Mouse (Mus musculus) bone marrow macrophage, adult 2 months (primary cell): ENCODE results near the gene Inha. TPM values are rescaled to one million over a fixed set of nuclear protein-coding genes. Genes with fewer than 3 reads are reported as not detected.

ENCODE experiments used
- H3K27ac ChIP-seq: 2 replicates; pipeline ENCODE4 v1.5.1; 2012; ENCODE audit warnings: low read depth, low read length; ENCODE audit not compliant: insufficient read depth
- H3K4me1 ChIP-seq: 2 replicates; pipeline ENCODE4 v1.6.1; 2012; ENCODE audit warnings: low read length; ENCODE audit not compliant: control insufficient read depth, insufficient read depth
- H3K4me3 ChIP-seq: 2 replicates; pipeline ENCODE4 v1.5.1; 2012; ENCODE audit warnings: mild to moderate bottlenecking, low read length, moderate library complexity; ENCODE audit not compliant: insufficient read depth
- CTCF ChIP-seq: IDR thresholded peaks from 2 replicates; pipeline ENCODE4 v1.5.1; 2012; ENCODE audit warnings: low read depth, mild to moderate bottlenecking, low read length, moderate library complexity
- POLR2A ChIP-seq: IDR thresholded peaks from 2 replicates; pipeline ENCODE4 v1.6.1; 2012; ENCODE audit warnings: mild to moderate bottlenecking, low read depth, low read length, borderline replicate concordance
- polyA plus RNA-seq: library from polyadenylated mRNA; stranded (reverse); fragments of >200 nt; gene quantifications from 2 replicates; pipeline ENCODE4 v1.2.4, GENCODE M21; 2012; ENCODE audit not compliant: missing spikeins, insufficient read depth, insufficient read length

Gene Inha
- polyA plus RNA-seq, 1 experiment = not detected

DNA sequence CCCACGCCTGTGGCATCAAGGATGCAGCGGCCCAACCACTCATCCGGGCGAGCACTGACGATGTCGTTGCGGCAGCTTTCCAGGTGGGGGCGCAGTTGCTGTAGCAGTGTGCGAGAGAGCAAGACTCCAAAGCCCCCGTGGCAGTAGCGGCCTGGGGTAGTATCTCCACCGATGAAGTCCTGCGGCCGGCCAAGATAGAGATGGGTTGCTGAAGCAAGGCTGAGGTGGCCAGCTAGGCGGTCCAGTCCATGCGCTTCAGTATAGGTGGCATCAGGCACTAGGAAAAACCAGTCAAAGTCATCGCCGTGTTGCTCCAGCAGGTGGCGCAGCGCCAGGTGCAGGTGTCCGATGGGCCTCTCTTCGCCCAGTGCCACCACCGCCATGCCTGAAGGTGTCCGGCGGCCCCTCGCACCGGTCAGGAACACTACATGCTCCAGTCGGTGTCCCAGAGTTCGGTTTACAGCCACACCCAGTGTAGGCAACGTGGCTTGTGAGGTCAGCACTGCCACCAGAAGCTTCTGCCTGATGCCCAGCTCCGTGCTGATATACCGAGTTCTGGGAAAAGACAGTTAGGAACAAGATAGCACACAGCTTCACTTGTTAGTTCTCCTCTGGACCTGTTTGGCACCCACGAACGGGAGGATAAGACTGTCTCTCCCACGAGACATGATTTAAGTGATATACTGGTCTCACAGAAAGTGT, 29.5 kb upstream of the Inha start:
- H3K4me1 ChIP-seq = 0 out of 2 replicates have a peak, but pooled peaks cover 3% of the 10 kb centered on the region
- no peak overlapping the region for H3K4me3 ChIP-seq
- no peak overlapping the region for H3K27ac ChIP-seq
- TF ChIP-seq POLR2A (no peak), CTCF (peak; percentile 99)

GRCm38 (mm10) chr1:75477966-75478290, 28.9 kb upstream of the Inha start:
- Histone ChIP-seq H3K4me3 (no peak overlapping the region), H3K27ac (no peak overlapping the region), H3K4me1 (0 out of 2 replicates have a peak, but pooled peaks cover 3% of the 10 kb centered on the region)
- no peak for TF ChIP-seq CTCF
- no peak for TF ChIP-seq POLR2A

- Histone ChIP-seq H3K4me3 (peak overlapping the region; percentile 56), H3K4me1 (0 out of 2 replicates have a peak, but pooled peaks cover 3% of the 10 kb centered on the region), H3K27ac (no peak overlapping the region)
- no peak for TF ChIP-seq POLR2A
- no peak for TF ChIP-seq CTCF
These were observed 28.4 kb upstream of the Inha start for GRCm38 (mm10) chr1:75478497-75478896.

DNA sequence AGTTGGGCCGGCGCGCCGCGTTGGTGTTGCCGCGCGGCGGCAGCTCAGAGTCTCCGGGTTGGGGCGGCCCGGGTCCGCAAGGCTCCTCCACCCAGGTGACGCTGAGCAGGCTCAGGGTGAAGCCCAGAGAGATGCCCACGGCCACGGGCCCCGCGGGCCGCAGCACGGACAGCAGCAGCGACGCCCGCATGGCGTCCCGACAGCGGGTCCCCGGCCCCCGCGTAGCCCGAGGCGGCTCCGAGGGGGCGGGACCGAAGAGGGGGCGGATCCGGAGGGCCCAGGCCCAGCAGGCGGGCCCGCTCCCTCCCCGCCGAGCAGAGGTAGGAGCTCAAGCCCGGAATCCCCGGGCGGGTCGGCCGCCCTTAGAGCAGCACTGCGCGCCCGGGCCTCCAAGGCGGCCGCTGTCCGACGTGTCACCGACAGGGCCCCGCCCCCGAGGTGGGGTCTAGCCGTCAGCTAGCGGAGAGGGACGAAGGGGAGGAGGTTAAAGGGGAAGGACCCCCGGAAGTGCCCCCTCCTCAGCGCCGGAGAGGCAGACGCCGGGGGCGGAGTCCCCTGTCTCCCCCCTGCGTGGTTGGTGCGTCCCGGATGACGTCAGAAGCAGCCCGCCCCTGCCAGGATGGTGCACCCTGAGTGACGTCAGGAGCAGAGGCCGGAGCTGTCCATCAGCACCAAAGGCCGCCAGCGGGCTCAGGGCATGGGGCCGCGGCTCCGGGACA, 27.8 kb upstream of the Inha start, which contains the start of the genes Chpf and Tmem198:
Gene Chpf, minus strand, starts transcription at position 392 of the 719 bp plus-strand sequence.
Gene Tmem198, plus strand, starts transcription at position 617 of the 719 bp plus-strand sequence.
- no peak within 1 kb of the TSS for H3K27ac ChIP-seq

GRCm38 (mm10) chr1:75479635-75479989, 27.3 kb upstream of the Inha start:
- H3K27ac ChIP-seq = no peak overlapping the region
- 0 out of 2 replicates have a peak, but pooled peaks cover 3% of the 10 kb centered on the region for H3K4me1 ChIP-seq
- TF ChIP-seq CTCF (no peak), POLR2A (no peak)
- H3K4me3 ChIP-seq = peak overlapping the region; percentile 56; the same call in 1 of the 2 replicates

More for the DNA sequence above, 27.8 kb upstream of the Inha start, which contains the start of the genes Chpf and Tmem198:
- Histone ChIP-seq H3K4me1 (0 out of 2 replicates have a peak, but pooled peaks cover 3% of the 10 kb centered on the region), H3K4me3 (peak within 1 kb of the TSS; percentile 56)
- no peak for TF ChIP-seq POLR2A
- no peak for TF ChIP-seq CTCF

GRCm38 (mm10) chr1:75480036-75480435, 26.8 kb upstream of the Inha start:
- Histone ChIP-seq H3K27ac (no peak overlapping the region), H3K4me3 (no peak overlapping the region), H3K4me1 (0 out of 2 replicates have a peak, but pooled peaks cover 3% of the 10 kb centered on the region)
- TF ChIP-seq CTCF (no peak), POLR2A (no peak)

GRCm38 (mm10) chr1:75480735-75481134, 26.1 kb upstream of the Inha start:
- 0 out of 2 replicates have a peak, but pooled peaks cover 3% of the 10 kb centered on the region for H3K4me1 ChIP-seq
- H3K4me3 ChIP-seq = no peak overlapping the region
- no peak overlapping the region for H3K27ac ChIP-seq
- no peak for TF ChIP-seq POLR2A
- TF ChIP-seq CTCF = no peak

DNA sequence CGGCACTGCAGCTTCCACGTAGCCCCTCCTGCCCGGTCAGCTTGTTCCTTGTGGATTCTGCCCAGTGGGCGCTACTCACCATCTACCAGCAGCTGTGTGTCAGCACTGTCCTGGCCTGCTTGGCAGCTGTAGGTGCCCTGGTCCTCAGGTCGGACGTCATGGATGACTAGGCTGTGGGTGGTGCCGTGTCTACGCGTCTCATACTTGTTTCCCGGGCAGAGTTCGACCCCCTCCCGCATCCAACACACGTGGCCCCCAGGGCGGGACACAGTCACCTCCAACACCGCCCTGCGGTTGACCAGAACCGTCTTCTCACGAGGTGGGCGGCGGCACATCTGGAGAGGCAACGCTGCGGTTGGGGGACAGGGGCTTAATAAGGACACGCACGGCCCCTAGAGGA, 20.3 kb upstream of the Inha start:
- no peak for TF ChIP-seq POLR2A
- TF ChIP-seq CTCF = no peak
- H3K4me3 ChIP-seq = no peak overlapping the region
- no peak overlapping the region for H3K27ac ChIP-seq
- H3K4me1 ChIP-seq = no peaks in the 10 kb centered on the region

GRCm38 (mm10) chr1:75487040-75487404, 19.9 kb upstream of the Inha start:
- no peaks in the 10 kb centered on the region for H3K4me1 ChIP-seq
- H3K27ac ChIP-seq = no peak overlapping the region
- peak overlapping the region; percentile 8; the same call in 1 of the 2 replicates for H3K4me3 ChIP-seq
- no peak for TF ChIP-seq CTCF
- no peak for TF ChIP-seq POLR2A
